Mouse (Mus musculus) kidney, postnatal 25 days (tissue): ENCODE results near the gene Sardh.

Experiments
- DNase-seq, 2 experiments: peaks; one replicate each; pipeline ENCODE4 v3.0.0; 2021; ENCODE audit warnings: mixed read lengths in 2 of 2

Gene Sardh

DNA sequence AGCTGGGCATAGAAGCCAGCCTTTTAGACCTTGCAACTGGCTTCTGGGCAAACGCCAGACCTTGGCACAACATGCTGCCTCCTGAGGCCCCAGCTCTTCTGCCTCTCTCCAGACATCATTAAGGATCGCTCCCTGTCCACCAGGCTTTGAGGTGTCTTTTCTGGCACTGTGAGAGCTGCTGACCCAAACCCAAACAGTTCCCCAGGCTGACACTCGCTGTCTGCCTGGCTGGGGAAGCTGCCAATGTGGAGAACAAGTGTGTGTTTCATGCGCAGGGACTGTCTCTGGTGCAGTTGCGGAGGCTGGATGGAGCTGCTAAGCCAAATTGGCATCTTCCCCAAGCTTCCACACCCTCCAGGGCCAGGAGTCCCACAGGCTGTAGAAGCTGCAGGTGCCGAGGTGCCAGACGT, 25.1 kb downstream of the Sardh start:
- DNase-seq, result no peak

DNA sequence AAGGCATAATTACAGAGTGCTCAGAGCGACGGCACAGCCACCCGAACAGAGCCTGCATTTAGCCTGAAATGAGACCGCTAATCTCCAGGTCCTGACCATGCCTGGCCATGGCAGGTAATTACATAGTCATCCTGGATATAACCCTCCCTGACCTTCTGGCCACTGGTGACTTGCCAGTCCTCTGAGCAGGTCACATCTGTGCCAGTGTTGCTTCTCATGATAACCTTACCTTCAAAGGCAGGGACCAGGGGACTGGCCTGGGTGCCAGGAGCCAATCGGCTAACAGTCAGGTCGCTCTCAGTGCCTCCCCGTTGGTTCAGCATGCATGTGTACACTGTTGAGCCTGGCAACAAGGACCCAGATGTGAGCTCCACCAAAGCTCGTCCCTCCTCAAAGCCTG, 29.6 kb downstream of the Sardh start:
- DNase-seq, result no peak

DNA sequence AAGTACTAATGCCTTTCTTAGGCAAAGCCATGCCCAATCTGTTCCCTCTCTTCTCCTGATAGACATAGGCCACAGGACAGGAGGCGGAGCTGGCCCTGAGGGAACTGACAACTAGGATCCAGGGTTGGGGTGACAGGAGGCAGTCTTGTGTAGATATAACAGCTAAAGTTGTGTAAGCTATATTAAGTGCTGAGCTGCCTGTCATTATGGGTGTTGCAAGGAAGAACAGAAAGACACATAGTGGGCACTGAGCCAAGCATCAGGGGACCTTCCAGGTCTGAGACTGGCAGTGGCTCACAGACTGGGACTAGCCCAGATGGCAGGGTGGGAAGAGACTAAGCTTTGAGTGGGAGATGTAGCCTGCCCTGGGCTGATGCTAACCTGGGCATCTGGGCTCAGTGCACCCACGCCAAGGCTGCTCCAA, 30.0 kb downstream of the Sardh start:
- no peak for DNase-seq

DNA sequence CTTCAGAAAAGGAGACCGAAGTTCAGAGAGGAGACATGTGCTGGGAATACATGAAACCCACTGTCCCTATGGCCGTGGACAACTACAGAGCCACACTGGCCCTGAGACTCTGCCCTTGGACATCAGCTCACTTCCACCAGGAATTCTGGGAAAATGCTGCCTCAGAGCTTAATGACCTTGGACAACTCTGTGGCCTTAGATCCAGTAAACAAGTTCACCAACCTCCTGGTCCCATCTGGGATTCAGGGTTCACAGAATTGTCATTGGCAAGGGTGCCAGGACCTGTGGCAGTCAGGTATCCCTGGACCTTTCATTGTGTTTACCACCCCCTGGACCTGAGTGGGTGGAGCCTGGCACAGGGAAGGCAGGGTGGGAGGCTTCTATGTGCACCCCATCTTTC, 32.6 kb downstream of the Sardh start:
- DNase-seq, result peak in 1 of 2 experiments; percentile 53

DNA sequence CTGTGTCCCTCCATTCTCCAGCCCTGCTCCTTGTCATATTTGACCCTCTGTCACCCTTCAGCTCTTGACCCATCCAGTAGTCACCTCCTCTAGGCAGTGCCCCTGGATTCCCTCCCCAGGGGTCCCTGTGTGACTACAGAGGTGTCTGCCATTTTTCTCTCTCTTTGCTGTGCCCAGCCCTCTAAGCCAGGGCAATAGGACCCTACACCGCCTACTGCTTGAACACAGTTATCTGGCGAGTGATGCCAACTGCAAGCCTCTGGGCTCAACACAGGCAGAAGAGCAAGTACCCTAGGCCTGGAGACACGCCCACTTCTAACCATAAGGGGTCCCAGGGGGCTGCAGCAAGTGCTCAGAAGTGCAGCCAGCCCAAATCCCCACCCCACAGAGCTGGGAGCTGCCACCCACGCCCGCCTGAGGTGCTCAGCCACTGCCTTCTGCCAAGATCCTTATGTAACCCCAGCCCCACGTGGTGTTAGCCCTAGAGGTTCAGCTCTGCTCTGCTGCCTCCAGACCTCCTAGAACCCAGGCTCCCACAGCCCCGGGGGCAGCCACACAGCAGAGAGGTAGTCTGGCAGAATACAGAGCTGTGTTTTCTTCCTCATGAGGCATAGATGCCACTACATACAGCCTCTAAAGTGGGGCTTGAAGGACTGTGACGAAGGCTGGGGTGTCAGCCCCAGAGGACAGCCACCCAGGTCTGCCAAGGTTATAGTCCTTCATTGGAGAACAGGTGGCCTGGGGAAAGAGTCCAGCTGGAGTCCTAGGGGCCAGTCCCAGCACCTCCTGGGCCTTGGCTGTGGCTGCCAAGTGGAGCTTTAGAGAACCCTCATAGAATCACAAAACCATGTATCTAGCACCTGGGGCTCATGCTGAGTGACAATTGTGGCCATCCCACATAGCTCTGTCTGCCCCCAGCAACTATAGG, 35.9 kb downstream of the Sardh start:
- peak; percentile 72 to 92 for DNase-seq

DNA sequence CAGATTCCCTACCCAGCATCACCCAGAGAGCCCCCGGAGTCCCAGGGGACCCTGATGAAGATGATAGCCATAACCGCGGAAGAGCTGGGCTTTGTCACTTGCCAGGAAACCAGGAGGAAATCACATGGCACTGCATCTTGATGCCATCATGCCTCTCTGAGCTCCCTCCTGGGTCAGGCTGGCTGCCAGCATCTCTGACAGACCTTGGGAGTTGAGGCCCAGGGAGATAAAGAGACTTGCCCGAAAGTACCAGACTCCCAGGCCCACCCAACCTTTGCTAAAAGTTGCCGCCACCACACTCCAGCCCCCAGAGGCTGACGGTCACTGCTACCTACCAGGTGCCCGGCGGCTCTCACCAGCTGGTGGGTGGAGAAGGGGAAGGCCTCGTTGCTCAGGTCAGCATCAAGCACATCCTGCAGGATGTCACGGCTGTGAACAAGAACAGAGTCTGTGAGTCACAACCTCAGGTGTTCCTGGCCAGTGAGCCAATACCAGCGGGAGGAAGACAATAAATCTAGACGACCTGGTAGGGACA, 37.4 kb downstream of the Sardh start:
- no peak for DNase-seq

DNA sequence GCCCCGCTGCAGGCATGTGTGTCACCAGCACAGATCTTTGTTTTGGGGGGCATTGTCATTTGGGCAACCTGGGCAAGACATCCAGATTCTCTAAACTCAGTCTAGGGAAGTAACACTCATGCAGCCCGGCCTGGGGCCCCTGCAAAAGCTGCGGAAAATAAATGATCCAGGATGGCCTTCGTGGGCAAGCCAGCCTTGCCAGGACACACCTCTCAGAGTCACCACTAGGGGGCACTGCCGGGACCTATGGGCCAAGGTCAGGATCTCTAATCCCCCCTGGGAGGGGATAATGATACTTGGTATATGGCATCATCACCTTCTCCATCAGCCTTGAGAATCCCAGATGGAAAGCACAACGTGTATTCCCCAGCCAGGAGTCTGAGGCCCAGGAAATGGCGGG, 37.9 kb downstream of the Sardh start:
- peak; percentile 65 to 70 for DNase-seq

DNA sequence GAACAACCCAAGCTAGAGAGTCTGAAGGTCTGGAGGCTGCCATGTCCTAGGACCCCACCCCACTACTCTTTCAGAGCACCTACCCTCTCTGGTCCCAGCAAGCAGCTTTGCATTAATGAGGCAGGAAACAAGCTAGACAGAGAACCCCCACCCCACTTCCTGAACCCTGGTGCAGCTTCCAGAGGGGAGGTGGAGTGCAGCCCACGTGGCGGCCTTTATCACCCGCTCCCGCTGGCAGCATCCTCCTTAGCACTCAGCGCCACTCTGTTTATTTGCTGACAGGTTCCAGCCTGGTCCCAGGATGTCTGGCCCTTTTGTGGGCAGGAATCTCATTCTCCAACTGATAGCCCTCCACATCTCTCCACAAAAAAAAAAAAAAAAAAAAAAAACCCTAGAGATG, 38.3 kb downstream of the Sardh start:
- peak in 1 of 2 experiments; percentile 56 for DNase-seq

DNA sequence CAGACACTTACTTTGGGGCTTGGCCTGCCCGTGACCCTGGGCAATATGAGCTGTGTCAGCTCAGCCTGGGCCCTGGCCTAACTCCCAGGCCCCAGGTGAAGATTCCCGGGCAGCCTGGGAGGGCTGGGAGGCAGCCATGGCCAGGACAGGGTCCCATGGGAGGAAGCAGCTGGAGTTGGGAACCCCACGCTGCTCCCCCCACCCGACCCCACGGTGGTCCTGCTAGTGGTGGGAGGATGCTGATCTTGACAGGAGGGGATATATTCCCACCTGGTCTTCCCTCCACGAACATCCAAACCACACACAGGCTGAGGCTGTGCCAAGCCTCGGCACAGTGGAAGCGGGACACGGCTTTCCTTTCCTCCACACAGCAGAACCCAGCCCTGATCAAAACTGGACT, 38.8 kb downstream of the Sardh start:
- no peak for DNase-seq

DNA sequence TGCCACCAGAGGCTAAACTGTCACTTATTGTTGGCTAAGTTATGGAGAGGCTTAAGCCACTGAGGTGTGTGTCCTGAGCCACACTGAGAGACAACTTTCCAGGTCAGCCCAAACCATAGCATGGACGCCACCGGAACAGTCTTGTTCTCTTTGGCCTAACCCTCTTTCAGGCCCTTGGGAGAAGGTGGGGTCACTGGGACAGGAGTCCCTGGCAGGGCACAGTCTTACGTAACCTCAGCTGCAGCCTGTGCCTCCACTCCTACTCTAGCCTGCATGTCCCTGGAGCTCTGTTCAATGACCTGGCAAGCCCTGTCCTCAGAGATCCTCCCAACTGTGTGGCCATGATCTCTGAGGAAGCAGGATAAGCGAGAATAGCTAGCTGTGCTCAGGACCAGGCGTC, 41.0 kb downstream of the Sardh start:
- DNase-seq, result peak; percentile 53 to 91

DNA sequence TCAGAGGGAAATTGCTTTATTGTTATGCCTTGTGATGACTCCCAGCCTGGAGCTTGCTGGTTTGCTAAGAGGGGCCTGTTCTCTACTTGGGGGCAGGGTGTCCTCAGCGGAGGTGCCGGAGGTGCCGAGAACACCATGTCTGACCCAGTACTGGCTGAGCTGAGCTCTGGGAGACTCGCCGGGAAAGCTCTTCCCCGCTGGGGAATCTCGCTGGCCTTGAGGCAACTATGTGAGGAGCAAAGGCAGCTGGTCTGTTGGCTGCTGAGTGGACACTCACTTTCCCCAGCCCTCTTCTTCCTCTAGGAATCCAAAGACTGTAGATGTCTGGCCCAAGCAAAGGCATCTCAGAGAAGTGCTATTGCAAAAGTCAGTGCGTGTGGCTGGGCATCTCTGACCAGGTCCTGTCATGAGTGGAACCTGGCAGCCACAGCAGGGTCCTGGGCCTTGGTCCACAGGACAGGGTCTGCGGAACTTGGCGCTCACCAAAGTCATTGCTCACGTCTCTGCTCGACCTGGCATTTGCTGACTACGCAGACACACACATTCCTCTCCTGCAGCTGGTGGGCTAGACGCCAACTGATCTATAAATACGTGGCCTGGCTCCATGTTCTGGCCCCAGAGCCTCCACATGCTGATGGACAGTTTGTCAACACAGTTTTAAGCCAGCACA, 41.9 kb downstream of the Sardh start:
- DNase-seq, result peak; percentile 46 to 60

DNA sequence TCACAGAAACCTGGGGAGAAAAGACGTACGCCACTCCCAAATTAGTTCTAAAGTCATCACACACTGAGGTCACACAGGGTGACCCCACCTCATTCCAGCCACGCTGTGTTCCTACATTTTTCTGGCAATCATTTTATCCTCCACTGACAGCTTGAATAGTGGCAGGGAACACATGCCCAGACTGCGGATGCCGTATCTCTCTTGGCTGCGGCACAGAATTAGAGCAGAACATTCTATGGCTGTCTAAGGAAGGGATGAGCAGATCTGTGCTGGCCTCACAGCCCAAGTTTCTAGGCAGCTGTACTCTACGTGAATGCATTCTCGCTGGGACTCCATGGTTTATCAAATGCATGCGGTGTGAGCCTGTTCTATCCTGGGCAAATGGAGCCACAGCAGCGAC, 42.5 kb downstream of the Sardh start:
- no peak for DNase-seq

DNA sequence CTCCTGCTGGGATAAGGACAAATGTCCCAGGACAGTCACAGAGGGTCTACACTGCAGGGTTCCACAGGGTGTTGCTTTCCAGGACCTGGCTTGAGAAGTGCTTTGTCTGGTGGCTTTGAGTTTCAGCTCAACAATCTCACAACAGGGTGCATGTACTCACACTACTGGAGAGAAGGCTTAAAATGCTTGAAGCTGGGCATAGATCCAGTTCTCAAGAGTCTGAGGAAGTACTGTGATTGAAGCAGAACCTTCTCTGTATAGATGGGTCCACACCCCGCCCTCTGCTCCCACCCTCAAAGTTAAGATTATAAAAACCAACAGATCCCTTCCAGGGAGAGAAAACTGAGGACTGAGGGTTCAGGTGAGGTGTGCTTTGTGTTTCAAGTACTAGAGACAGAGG, 47.6 kb downstream of the Sardh start:
- DNase-seq, result no peak

DNA sequence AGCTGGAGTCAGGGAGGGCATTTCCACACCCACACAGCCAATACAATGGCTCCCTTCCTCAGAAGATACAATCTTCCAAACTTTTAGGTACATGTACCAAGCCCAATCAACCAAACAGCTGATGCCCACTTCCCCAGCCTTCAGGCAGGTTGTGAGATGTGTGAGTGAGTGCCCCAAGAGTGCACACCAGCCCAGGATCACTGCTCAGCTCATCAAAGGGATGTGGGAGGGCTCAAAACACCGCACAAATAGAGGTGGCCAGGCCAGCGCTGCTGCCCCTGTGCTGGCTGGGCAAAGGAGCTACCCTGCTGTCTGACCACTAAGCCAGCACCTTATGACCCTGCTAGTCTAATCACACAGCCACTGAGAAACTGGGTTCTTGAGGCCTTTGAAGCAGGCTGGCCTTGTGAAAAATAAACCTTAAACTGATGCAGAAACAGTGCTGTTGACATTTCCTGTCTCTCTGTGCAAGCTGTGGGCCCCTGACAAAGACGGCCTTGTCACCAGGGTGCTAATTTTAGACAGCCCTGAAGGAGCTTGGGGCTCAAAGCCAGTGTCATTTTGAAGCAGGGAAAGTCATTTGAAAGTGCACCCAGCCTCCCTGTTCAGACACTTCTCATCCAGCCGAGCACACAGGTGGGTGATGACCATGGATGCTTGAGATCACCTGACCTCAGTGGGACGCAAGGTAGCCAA, 49.4 kb downstream of the Sardh start:
- DNase-seq, result no peak

DNA sequence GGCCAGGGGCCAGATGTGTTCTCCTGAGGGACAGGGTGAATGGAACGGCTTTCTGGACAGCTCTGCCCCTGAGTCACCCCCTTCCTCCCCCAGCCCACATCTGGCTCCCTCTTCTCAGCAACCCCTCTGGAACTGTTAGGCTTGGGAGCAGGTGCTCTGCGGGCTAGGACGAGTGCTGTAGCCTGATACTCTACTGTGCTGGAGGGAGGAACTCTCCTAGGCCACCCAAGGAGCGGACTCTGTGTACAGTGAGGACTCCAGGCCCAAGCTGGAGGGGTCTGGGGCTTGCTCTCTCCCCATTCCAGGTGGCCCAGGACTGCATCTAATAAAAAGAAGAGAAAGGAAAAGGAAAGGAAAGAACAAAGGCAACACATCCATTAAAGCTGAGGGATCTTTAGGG, 58.1 kb downstream of the Sardh start:
- DNase-seq, result no peak

DNA sequence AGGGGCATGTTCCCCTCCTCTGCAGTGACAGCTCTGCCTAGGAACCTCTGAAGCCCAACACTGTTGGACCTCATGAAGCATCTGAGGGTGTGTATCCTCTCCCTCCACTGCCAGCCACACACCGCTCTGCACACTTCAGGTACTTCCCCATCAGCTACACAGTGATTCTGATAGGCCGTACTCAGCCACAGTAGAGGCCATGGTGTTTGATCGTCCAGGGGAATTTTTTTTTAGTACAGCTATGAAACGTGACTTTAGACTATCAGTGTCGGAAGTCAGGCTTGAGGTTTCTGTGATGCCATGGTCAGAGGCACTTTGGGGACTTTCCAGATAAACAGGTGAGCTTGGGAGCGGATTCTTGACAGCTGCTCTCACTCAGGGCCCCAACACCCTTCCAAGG, 60.6 kb downstream of the Sardh start:
- no peak for DNase-seq

DNA sequence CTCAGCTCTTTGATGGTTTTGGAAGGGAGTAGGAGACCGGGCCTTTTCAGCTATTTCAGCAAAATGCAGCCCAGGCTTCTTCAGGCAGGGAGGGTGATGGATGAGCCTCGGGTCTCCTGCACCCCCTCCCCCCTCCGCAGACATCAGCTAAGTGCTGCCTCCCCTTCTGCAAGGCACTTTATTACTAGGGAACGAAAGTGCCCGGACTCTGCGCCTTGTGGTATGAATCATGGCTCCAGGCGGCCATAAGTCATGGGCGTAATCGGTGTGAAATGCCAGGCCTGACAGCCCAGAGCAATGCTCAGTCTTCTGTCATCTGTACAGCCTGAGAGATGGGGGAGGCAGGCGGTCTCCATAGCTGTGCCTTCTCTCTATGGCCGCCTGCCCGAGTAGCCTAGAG, 64.4 kb downstream of the Sardh start:
- DNase-seq, result no peak

DNA sequence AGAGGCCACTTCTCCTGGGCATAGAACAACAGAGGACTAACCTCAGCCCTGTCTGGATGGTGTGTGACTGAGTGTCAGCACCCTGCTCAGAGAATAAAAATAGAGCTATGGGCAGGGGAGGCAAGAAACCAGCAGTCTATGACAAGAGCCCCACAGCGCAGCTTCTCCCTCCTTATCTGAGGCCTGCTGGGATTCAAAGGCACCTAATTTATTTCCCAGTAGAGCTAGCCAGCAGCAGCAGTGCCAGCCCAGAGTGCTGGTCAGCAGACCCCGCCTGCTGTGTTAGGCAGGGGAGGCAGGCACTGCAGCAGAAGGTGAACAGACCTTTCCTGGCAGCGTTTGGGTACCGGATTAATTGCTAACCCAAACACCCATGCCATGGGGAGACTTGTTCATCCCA, 66.2 kb downstream of the Sardh start:
- peak in 1 of 2 experiments; percentile 63 for DNase-seq

DNA sequence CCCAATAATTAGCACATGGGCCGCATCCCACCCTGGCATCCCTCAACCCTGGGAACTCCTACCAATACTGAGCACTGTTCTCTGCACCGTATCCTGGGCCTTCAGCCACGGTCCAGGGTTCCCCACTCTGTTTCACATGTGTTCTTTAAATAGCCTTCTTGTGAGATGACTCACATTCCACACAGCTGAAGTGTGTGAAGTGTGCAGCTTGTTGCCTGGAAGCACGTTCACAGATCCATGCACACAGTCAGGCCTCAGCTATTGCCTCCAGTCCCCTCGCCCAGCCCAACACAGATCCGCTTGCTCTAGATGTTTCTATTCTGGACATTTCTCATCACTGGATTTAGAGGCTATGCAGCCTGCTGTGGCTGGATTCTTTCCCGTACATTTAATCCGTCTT, 69.0 kb downstream of the Sardh start:
- no peak for DNase-seq

DNA sequence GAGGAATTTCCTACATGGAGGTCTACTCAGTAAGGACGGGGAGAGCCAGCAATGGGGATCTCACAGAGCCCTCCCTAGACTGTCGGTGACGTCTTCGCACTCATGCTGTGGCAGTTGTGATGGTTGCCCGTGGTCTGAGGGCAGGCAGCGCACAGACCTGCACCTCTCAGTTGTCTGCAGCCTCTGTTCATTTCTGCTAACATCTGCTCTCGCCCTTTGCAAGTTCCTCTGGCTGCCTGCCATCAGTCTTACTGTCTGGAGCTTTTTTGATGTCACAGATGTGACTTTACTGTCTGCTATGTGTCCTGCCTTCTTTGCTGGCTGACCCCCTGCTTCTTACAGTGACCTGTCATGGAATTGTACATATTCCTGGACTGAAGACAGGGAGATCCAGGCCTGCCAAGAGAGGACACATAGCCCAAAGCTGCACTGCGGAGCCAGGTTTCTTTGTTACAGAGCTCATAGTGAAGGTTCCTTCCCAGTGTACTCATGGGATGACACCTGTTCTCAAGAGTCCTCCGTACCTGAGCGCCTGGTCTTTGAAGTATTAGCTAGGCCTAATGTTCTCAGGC, 72.4 kb downstream of the Sardh start:
- DNase-seq, result peak in 1 of 2 experiments; percentile 20

DNA sequence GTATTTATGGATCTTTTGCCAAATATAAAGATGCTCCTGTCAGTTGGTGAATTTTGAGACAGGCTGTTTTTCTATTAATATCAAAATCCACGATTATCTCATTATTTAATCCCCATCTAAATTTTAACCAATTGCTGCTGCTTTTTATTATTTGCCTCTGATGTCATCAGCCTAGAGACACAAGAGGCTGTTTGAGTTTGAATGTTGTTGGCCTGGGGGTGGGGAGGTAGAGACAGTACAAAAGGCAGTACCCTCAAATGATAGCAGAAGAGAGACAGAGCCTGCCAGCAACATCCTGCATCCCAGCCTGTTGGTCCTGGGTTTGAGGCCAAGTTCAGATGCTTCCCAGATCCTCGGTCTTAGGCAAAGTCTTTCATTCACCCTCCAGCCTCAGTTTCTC, 73.9 kb downstream of the Sardh start:
- DNase-seq, result no peak

DNA sequence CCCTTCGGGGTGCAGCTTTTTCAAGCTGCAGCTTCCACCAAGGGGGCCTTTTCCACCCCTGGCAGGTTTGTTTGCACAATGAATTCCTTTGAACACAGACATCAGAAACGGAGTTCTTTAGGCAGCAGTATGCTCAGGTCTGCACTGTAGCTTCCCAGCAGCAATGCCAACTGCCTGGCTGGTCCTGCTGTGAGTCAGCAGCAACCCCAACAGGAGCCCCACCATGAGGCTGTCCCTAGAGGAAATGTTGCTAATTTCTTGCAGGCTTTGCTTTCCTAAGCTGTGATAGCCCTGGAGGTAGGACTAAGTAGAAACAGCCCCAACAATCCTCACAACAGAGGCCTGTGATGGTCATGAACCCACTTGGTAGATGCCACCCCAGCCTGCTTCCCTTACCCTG, 81.1 kb downstream of the Sardh start:
- DNase-seq, result no peak

DNA sequence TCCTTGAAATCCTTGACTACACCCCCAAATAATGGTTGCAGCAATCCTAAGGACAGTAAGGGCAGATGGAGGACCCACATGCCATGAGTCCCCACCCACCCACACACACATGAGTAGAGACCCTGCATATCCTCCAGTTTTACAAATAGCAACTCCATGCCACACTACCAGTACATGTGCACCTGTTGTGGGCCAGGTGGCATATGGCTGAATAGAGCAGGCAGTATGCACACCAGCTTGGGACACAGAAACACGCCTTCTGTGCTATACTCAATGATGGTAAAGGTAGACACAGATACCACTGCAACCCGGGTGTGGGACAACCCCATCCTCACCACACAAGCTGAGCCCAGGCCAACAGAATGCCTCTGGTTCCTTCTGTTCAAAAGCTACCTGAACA, 82.1 kb downstream of the Sardh start:
- no peak for DNase-seq
